ENCODE assay signal across 9 mouse cellular contexts in genomic region chr3:89727028-89727427, GRCm38 (mm10). TPM values are rescaled to one million over a fixed set of nuclear protein-coding genes. Genes with fewer than 3 reads are reported as not detected.
A peak's percentile ranks its signal among the peaks of the same experiment; 100 is the strongest.
DNase-seq lines count a peak whose midpoint lies in the region; ATAC-seq and TF ChIP-seq lines count a peak whose summit lies in the region.
"Had no signal": no experiment of that assay in that cellular context is flagged by ENCODE, and none has a peak within 500 bp of the region (broad histone marks: within the 10 kb centered on the region; RNA-seq: fewer than 3 reads in every experiment).

No protein-coding gene starts in this region.

- H3K27me3 ChIP-seq in heart, adult 2 months (ENCODE audit: control insufficient read depth, insufficient read depth, low read length) = no peaks in the 10 kb centered on the region
- H3K27me3 ChIP-seq in heart, embryonic 12.5 days (replicated peaks) = no peaks in the 10 kb centered on the region
- no peaks in the 10 kb centered on the region for H3K27me3 ChIP-seq in liver, embryonic 11.5 days (replicated peaks; ENCODE audit: control insufficient read depth, insufficient read depth, low read length)
- H3K27me3 ChIP-seq: embryonic facial prominence, embryonic 12.5 days had no signal

- no peak for TF ChIP-seq POLR2A in heart, adult 2 months (IDR thresholded peaks at IDR 0.05; ENCODE audit: insufficient read depth, low read depth, low read length)

- intact Hi-C loops in heart, adult 2 months (cut with DNase I) = loop anchor here (5.0 kb wide), 1 partner anchor 270 kb away; no protein-coding TSS in a partner anchor

- DNase-seq in heart, adult 2 months = peak; percentile 39 to 41
- DNase-seq in CD4-positive helper T cell, adult 2 months (ENCODE audit: low read depth, low spot score) = peak; percentile 76
- DNase-seq in adrenal gland, adult 2 months = peak; percentile 84
- peak; percentile 43 for DNase-seq in liver, embryonic 11.5 days (ENCODE audit: low spot score)
- peak; percentile 18 for DNase-seq in spleen, adult 12 weeks (ENCODE audit: low spot score)
- no peak for DNase-seq in gastrocnemius, adult 18-20 months (ENCODE audit: low spot score)

- peak; percentile 69 for TF ChIP-seq CTCF in heart, adult 2 months (IDR thresholded peaks at IDR 0.05)

- H3K79me2 ChIP-seq in heart, adult 2 months (replicated peaks; ENCODE audit: control insufficient read depth, insufficient read depth, low read length) = no peaks in the 10 kb centered on the region

- H3K4me2 ChIP-seq in heart, embryonic 12.5 days = no peak overlapping the region
- H3K4me2 ChIP-seq in liver, embryonic 11.5 days = no peak overlapping the region
- H3K4me2 ChIP-seq: embryonic facial prominence, embryonic 12.5 days had no signal

- H3K4me1 ChIP-seq in heart, adult 2 months (ENCODE audit: control insufficient read depth, insufficient read depth, low read length) = peaks cover 3% of the 10 kb centered on the region
- peaks cover 26% of the 10 kb centered on the region for H3K4me1 ChIP-seq in heart, embryonic 12.5 days (replicated peaks)
- H3K4me1 ChIP-seq in liver, embryonic 11.5 days (replicated peaks; ENCODE audit: control insufficient read depth, insufficient read depth, low read length) = peaks cover 10% of the 10 kb centered on the region

- H3K4me3 ChIP-seq in heart, adult 2 months = no peak overlapping the region
- H3K4me3 ChIP-seq in heart, embryonic 12.5 days = no peak overlapping the region
- no peak overlapping the region for H3K4me3 ChIP-seq in liver, embryonic 11.5 days (ENCODE audit: low read depth, low read length)
- H3K4me3 ChIP-seq: embryonic facial prominence, embryonic 12.5 days had no signal

- H3K27ac ChIP-seq in heart, adult 2 months = no peak overlapping the region
- H3K27ac ChIP-seq in heart, embryonic 12.5 days (ENCODE audit: poor library complexity, severe bottlenecking) = no peak overlapping the region
- H3K27ac ChIP-seq in liver, embryonic 11.5 days (ENCODE audit: low read depth, low read length) = no peak overlapping the region
- H3K27ac ChIP-seq: embryonic facial prominence, embryonic 12.5 days had no signal

- no peaks in the 10 kb centered on the region for H3K36me3 ChIP-seq in heart, adult 2 months (ENCODE audit: control insufficient read depth, insufficient read depth, low read length)
- no peaks in the 10 kb centered on the region for H3K36me3 ChIP-seq in heart, embryonic 12.5 days
- H3K36me3 ChIP-seq in liver, embryonic 11.5 days (ENCODE audit: control insufficient read depth, insufficient read depth, low read length) = no peaks in the 10 kb centered on the region
- H3K36me3 ChIP-seq: embryonic facial prominence, embryonic 12.5 days had no signal

- H3K9me3 ChIP-seq in heart, embryonic 12.5 days (replicated peaks) = no peaks in the 10 kb centered on the region
- H3K9me3 ChIP-seq in liver, embryonic 11.5 days (ENCODE audit: control insufficient read depth, low read length) = no peaks in the 10 kb centered on the region
- H3K9me3 ChIP-seq: embryonic facial prominence, embryonic 12.5 days had no signal

- no peak overlapping the region for H3K9ac ChIP-seq in heart, adult 2 months (ENCODE audit: low read depth, low read length)
- no peak overlapping the region for H3K9ac ChIP-seq in heart, embryonic 12.5 days
- no peak overlapping the region for H3K9ac ChIP-seq in liver, embryonic 11.5 days (ENCODE audit: low read depth, low read length)
- H3K9ac ChIP-seq: embryonic facial prominence, embryonic 12.5 days had no signal

- no peak for ATAC-seq in heart, embryonic 12.5 days (ENCODE audit: insufficient number of reproducible peaks, low FRiP score)
- ATAC-seq in granulocyte monocyte progenitor cell, adult 5-6 weeks (replicated peaks; ENCODE audit: poor library complexity, severe bottlenecking) = peak; percentile 69
- ATAC-seq in liver, embryonic 11.5 days (replicated peaks; ENCODE audit: low FRiP score) = 0 out of 2 replicates have a peak, but pooled peaks have one; percentile 50

- TF ChIP-seq EP300 in heart, adult 2 months (IDR thresholded peaks at IDR 0.05; ENCODE audit: insufficient read depth, low read depth, low read length) = no peak

- WGBS in heart, adult 2 months = 14% methylated on average over 4 of the region's 4 CpGs
- 11% methylated on average over 4 of the region's 4 CpGs for WGBS in heart, embryonic 12.5 days
- 20% methylated on average over 4 of the region's 4 CpGs for WGBS in liver, embryonic 11.5 days

RNA-seq across cellular contexts. Expression of gene Adar, which starts 12.2 kb away (rescaled TPM):
- 10 to 100 TPM; 10.8 to 13.1 TPM for total RNA-seq in heart, adult 2 months (2021)
- 12.8 and 15.8 TPM in 2 replicates for polyA plus RNA-seq in heart, adult 2 months (2012; rRNA removed)
- 11.6 and 11.7 TPM in 2 replicates for polyA plus RNA-seq in heart, embryonic 12.5 days (2016; fragmentation: Nextera tagmentation; extraction: Ambion mirVana)
- total RNA-seq in adrenal gland, adult 2 months (2021) = 10 to 100 TPM; 27.0 to 29.8 TPM
- polyA plus RNA-seq in adrenal gland, adult 2 months (2012; rRNA removed) = 21.2 and 22.3 TPM in 2 replicates
- 33.2 and 35.2 TPM in 2 replicates for total RNA-seq in granulocyte monocyte progenitor cell, adult 5-6 weeks (2014; fragmentation: Nextera tagmentation)
- 21.1 and 30.4 TPM in 2 replicates for total RNA-seq in granulocyte monocyte progenitor cell, adult 5-6 weeks (2017)
- polyA plus RNA-seq in liver, embryonic 11.5 days (2014; fragmentation: Nextera tagmentation; extraction: Ambion mirVana) = 12.6 and 14.0 TPM in 2 replicates
- 1 to 10 TPM; 1.9 to 2.3 TPM for total RNA-seq in gastrocnemius, adult 18-20 months (2021)

RNA-seq across cellular contexts. Expression of gene Chrnb2, which starts 37.4 kb away (rescaled TPM):
- under 1 TPM; 0.14 to 0.16 TPM for total RNA-seq in heart, adult 2 months (2021)
- 0.35 and 0.61 TPM in 2 replicates for polyA plus RNA-seq in heart, adult 2 months (2012; rRNA removed)
- polyA plus RNA-seq in heart, embryonic 12.5 days (2016; fragmentation: Nextera tagmentation; extraction: Ambion mirVana) = 0.32 and 0.36 TPM in 2 replicates
- total RNA-seq in adrenal gland, adult 2 months (2021) = 1 to 10 TPM; 3.7 to 4.5 TPM
- 3.6 and 3.9 TPM in 2 replicates for polyA plus RNA-seq in adrenal gland, adult 2 months (2012; rRNA removed)
- 0.77 TPM in 1 of 2 replicates, not detected in the other for total RNA-seq in granulocyte monocyte progenitor cell, adult 5-6 weeks (2014; fragmentation: Nextera tagmentation)
- 0.39 and 0.72 TPM in 2 replicates for total RNA-seq in granulocyte monocyte progenitor cell, adult 5-6 weeks (2017)
- 0.34 and 0.36 TPM in 2 replicates for polyA plus RNA-seq in liver, embryonic 11.5 days (2014; fragmentation: Nextera tagmentation; extraction: Ambion mirVana)
- under 1 TPM; 0.09 to 0.16 TPM for total RNA-seq in gastrocnemius, adult 18-20 months (2021)

RNA-seq across cellular contexts. Expression of gene Ube2q1, which starts 46.4 kb away (rescaled TPM):
- 10 to 100 TPM; 24.0 to 25.5 TPM for total RNA-seq in heart, adult 2 months (2021)
- 14.6 and 18.8 TPM in 2 replicates for polyA plus RNA-seq in heart, adult 2 months (2012; rRNA removed)
- polyA plus RNA-seq in heart, embryonic 12.5 days (2016; fragmentation: Nextera tagmentation; extraction: Ambion mirVana) = 13.4 and 14.4 TPM in 2 replicates
- total RNA-seq in adrenal gland, adult 2 months (2021) = 10 to 100 TPM; 66.6 to 67.5 TPM
- 33.5 and 35.0 TPM in 2 replicates for polyA plus RNA-seq in adrenal gland, adult 2 months (2012; rRNA removed)
- total RNA-seq in granulocyte monocyte progenitor cell, adult 5-6 weeks (2014; fragmentation: Nextera tagmentation) = 95.1 and 123 TPM in 2 replicates
- total RNA-seq in granulocyte monocyte progenitor cell, adult 5-6 weeks (2017) = 110 and 118 TPM in 2 replicates
- polyA plus RNA-seq in liver, embryonic 11.5 days (2014; fragmentation: Nextera tagmentation; extraction: Ambion mirVana) = 15.0 and 15.7 TPM in 2 replicates
- 10 to 100 TPM; 13.1 to 14.0 TPM for total RNA-seq in gastrocnemius, adult 18-20 months (2021)
